Mouse (Mus musculus) effector memory CD4-positive, alpha-beta T cell, adult 7 months (primary cell): ENCODE data around the gene Tmem251. TPM values are rescaled to one million over a fixed set of nuclear protein-coding genes. Genes with fewer than 3 reads are reported as not detected.

Source experiments
- polyA plus RNA-seq: library from polyadenylated mRNA; unstranded; fragments of 100-300 nt; shearing (Covaris generic); gene quantifications from one replicate; pipeline ENCODE4 v1.2.1, GENCODE M21; 2017

Gene Tmem251
- polyA plus RNA-seq, result 19.1 TPM

GRCm38 (mm10) chr12:102743589-102744574, at the start of gene Tmem251, which contains the start of gene Moap1:
Gene Tmem251, plus strand, starts transcription at chr12:102743762.
Gene Moap1, minus strand, starts transcription at chr12:102743661.

GRCm38 (mm10) chr12:102704457-102705198, 38.9 kb upstream of the Tmem251 start, which contains the start of gene Itpk1:
Gene Itpk1, minus strand, starts transcription at chr12:102704930.

GRCm38 (mm10) chr12:102757689-102758402, 14.3 kb downstream of the Tmem251 start, which contains the start of the genes Gm28051, Gon7 and Ubr7:
Gene Gm28051, minus strand, starts transcription at chr12:102757765.
Gene Gon7, minus strand, starts transcription at chr12:102757803.
Gene Ubr7, plus strand, starts transcription at chr12:102757967.

GRCm38 (mm10) chr12:102758403-102758756, 14.8 kb downstream of the Tmem251 start, which contains the start of gene Gm20604:
Gene Gm20604, minus strand, starts transcription at chr12:102758672.

Other genes with a start within 250 kb of the Tmem251 start
- 0.20 TPM for gene Chga, start 188.8 kb upstream of the Tmem251 start, polyA plus RNA-seq
- 52.2 TPM for gene Itpk1, start 38.8 kb upstream of the Tmem251 start, polyA plus RNA-seq
- gene Moap1, start 101 bp upstream of the Tmem251 start, polyA plus RNA-seq, result 8.1 TPM
- not detected for gene Gm28051, start 14.0 kb downstream of the Tmem251 start, polyA plus RNA-seq
- gene Gon7, start 14.0 kb downstream of the Tmem251 start, polyA plus RNA-seq, result 15.5 TPM
- 22.6 TPM for gene Ubr7, start 14.2 kb downstream of the Tmem251 start, polyA plus RNA-seq
- 5.3 TPM for gene Gm20604, start 14.9 kb downstream of the Tmem251 start, polyA plus RNA-seq
- gene Btbd7, start 134.7 kb downstream of the Tmem251 start, polyA plus RNA-seq, result 31.5 TPM
- gene Cox8c, start 155.6 kb downstream of the Tmem251 start, polyA plus RNA-seq, result not detected
- 0.45 TPM for gene Unc79, start 205.1 kb downstream of the Tmem251 start, polyA plus RNA-seq